9 mouse cellular contexts compared by ENCODE assay signal in the genomic region with DNA sequence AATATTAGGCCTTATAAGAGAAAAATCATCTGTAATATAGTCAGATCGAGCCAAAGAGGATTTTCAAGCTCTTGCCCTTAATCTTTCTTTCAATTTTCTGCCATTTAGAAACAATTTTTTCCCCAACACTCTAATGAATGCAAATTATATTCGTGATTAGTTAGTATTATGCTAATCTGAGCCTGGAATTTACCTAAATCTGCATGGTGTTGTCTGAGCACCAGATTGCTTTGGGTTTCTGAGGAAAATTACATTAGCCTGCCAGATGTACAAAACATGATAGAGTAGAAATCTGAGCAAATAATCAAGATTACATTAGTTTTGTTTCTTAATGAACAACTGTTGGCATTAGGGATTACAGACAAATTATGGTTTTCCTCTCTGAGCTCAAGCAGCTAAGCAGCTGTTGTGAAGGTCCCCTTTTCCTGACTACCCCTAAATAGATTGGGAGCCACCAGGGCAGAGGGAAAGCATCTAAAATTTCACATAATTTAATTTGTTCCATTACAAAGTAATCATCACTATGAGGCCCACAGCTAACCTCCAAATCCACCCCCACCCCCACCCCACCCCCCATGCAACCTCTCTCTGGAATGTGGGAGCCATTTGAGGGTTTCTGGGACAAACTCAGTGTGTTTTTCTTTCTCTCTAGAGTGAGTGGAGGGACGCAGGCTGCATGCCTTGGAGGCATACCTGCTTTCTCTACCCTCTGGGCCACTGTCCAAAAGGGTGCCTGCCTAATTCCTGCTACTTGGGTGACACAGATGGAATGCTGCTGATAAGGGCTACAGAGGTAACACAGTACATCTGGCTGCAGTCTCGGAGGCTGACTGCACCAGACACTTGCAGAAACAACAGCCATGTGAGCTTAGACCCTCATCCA. TPM values are rescaled to one million over a fixed set of nuclear protein-coding genes. Genes with fewer than 3 reads are reported as not detected.
DNase-seq lines count a peak whose midpoint lies in the region; ATAC-seq lines count a peak whose summit lies in the region.
"Had no signal": no experiment of that assay in that cellular context is flagged by ENCODE, and none has a peak within 500 bp of the region (broad histone marks: within the 10 kb centered on the region; RNA-seq: fewer than 3 reads in every experiment).

No protein-coding gene starts in this region.

- H3K27ac ChIP-seq in heart, embryonic 14.5 days (replicated peaks in 1 of 2; ENCODE audit: control insufficient read depth in 1 of 2, insufficient read depth in 1 of 2, low read depth in 2 of 2, low read length in 2 of 2): peak overlapping the region; percentile 65 to 74
- no peak overlapping the region; the same call in 1 of the 2 replicates for H3K27ac ChIP-seq in neural tube, embryonic 14.5 days (ENCODE audit: low read depth, low read length)

- H3K4me3 ChIP-seq in heart, embryonic 14.5 days (ENCODE audit: control insufficient read depth in 1 of 2, insufficient read depth in 1 of 2, low read depth in 1 of 2, low read length in 2 of 2): no peak overlapping the region
- no peak overlapping the region for H3K4me3 ChIP-seq in neural tube, embryonic 14.5 days (ENCODE audit: low read depth, low read length)

- ATAC-seq in heart, embryonic 14.5 days (ENCODE audit: insufficient number of reproducible peaks, insufficient read depth, low FRiP score, low read depth): peak; percentile 44; the same call in 1 of the 2 replicates
- ATAC-seq in neural tube, embryonic 14.5 days (ENCODE audit: low read depth): 0 out of 2 replicates have a peak, but pooled peaks have one; percentile 8
- ATAC-seq: Patski had no signal

- no peaks in the 10 kb centered on the region for H3K36me3 ChIP-seq in heart, embryonic 14.5 days (ENCODE audit: control insufficient read depth, insufficient read depth, low read length)
- no peaks in the 10 kb centered on the region for H3K36me3 ChIP-seq in neural tube, embryonic 14.5 days (ENCODE audit: control insufficient read depth, insufficient read depth, low read length)

- 35% methylated on average over 4 of the region's 4 CpGs for WGBS in heart, embryonic 14.5 days
- 37% methylated on average over 4 of the region's 4 CpGs for WGBS in neural tube, embryonic 14.5 days

- no peak overlapping the region for H3K9ac ChIP-seq in heart, embryonic 14.5 days (ENCODE audit: low read length)
- no peak overlapping the region for H3K9ac ChIP-seq in neural tube, embryonic 14.5 days (replicated peaks; ENCODE audit: low read depth, low read length)

- peak; percentile 63 for DNase-seq in retina, postnatal 1 day
- DNase-seq in retina, embryonic 14.5 days (ENCODE audit: low spot score): no peak
- DNase-seq in kidney, postnatal 36 days: peak; percentile 29 to 31
- DNase-seq in layer of hippocampus, postnatal 10 days (ENCODE audit: low spot score in 2 of 2): no peak
- DNase-seq in layer of hippocampus, adult 11-12 months (ENCODE audit: low spot score): no peak
- DNase-seq in layer of hippocampus, postnatal 14 days (ENCODE audit: low spot score in 2 of 2): no peak

- peak overlapping the region; percentile 43 for H3K4me2 ChIP-seq in heart, embryonic 14.5 days (ENCODE audit: low read length)
- no peak overlapping the region for H3K4me2 ChIP-seq in neural tube, embryonic 14.5 days (ENCODE audit: low read depth, low read length)

- H3K9me3 ChIP-seq in heart, embryonic 14.5 days (ENCODE audit: control insufficient read depth, low read length): no peaks in the 10 kb centered on the region
- no peaks in the 10 kb centered on the region for H3K9me3 ChIP-seq in neural tube, embryonic 14.5 days (ENCODE audit: control insufficient read depth, low read length)

- H3K4me1 ChIP-seq in heart, embryonic 14.5 days (ENCODE audit: control insufficient read depth in 2 of 2, insufficient read depth in 2 of 2, low read length in 2 of 2): peaks cover 19 to 36% of the 10 kb centered on the region in 2 experiments
- H3K4me1 ChIP-seq in neural tube, embryonic 14.5 days (ENCODE audit: control insufficient read depth, insufficient read depth, low read length): peaks cover 10% of the 10 kb centered on the region; the same call in 1 of the 2 replicates

- H3K27me3 ChIP-seq in heart, embryonic 14.5 days (ENCODE audit: control insufficient read depth, insufficient read depth, low read length): no peaks in the 10 kb centered on the region
- H3K27me3 ChIP-seq in neural tube, embryonic 14.5 days (ENCODE audit: control insufficient read depth, insufficient read depth, low read length): no peaks in the 10 kb centered on the region
- H3K27me3 ChIP-seq: Patski had no signal

RNA-seq across cellular contexts. Expression of gene Nfib, which starts 14.2 kb away (rescaled TPM):
- 78.1 and 79.8 TPM in 2 replicates for polyA plus RNA-seq in heart, embryonic 14.5 days (2014; fragmentation: Nextera tagmentation; extraction: Ambion mirVana)
- polyA plus RNA-seq in neural tube, embryonic 14.5 days (2014; fragmentation: Nextera tagmentation; extraction: Ambion mirVana): 111 and 113 TPM in 2 replicates
- total RNA-seq in layer of hippocampus, postnatal 10 days (2021): 100 to 1,000 TPM; 218 to 236 TPM
- total RNA-seq in layer of hippocampus, postnatal 14 days (2021): 100 to 1,000 TPM; 197 to 217 TPM

Comparison
In these comparisons a context has a peak if more than half of its experiments do, and no peak if none do; other contexts are left out.
1. DNase-seq: peak in retina, postnatal 1 day (single experiment) and kidney, postnatal 36 days (2 of 2); none in retina, embryonic 14.5 days (single experiment), layer of hippocampus, postnatal 10 days (0 of 2), layer of hippocampus, adult 11-12 months (single experiment) and layer of hippocampus, postnatal 14 days (0 of 2).